Mouse (Mus musculus): ENCODE results near the gene Babam1. TPM values are rescaled to one million over a fixed set of nuclear protein-coding genes. Genes with fewer than 3 reads are reported as not detected.
"Not testable (repeated sequence)": the region's sequence is repeated elsewhere in the genome, so short reads cannot be mapped to it uniquely, and the experiment has no call there.

Babam1 gene
- total and polyA plus RNA-seq, 3 experiments: 106 to 164 (median 119) TPM

- DNase-seq: peak; percentile 68
These were observed 9.7 kb downstream of the Babam1 start for GRCm38 (mm10) chr8:71406099-71407015.

- no peak for DNase-seq
These were observed 10.8 kb downstream of the Babam1 start for GRCm38 (mm10) chr8:71407441-71407840.

DNA sequence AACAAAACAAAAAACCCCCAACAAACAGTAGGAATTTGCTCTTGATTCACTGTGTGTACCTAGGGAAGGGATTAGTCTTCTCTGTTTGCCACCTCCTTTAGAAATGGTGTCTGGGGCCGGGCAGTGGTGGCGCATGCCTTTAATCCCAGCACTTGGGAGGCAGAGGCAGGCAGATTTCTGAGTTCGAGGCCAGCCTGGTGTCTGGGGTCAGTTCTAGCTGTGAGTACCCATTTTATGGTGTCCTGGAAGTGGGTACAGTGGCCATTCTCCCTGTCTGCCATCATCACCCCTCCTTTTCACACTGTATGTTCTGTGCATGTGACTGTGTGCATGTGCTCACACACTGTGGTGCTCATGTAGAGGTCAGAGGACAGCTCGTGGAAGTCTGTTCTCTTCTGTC is 11.6 kb downstream of the Babam1 start:
- no peak for DNase-seq

- DNase-seq: no peak
These were observed 15.0 kb downstream of the Babam1 start for GRCm38 (mm10) chr8:71411535-71412273.

DNA sequence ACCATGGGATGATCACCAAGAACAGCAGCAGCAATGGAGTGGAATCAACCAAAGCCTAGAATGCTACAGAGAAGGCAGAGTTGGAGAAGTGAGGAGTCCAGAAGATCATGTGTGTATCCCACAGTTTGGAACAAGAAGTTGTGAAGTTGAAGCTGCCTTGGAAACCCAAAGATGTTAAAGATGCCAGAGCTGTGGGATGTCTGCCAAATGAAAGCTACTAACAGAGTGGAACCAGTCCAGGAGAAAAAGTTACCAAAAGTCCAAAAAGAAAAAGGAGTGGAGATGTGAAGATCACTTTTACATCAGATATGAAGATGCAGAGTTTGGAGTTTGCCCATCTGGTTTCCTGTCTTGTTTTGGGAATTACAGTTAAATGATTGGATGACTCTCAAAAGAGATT is 25.5 kb downstream of the Babam1 start:
- no peak for DNase-seq

GRCm38 (mm10) chr8:71432935-71433334 is 36.3 kb downstream of the Babam1 start:
- not testable (repeated sequence) for DNase-seq

DNA sequence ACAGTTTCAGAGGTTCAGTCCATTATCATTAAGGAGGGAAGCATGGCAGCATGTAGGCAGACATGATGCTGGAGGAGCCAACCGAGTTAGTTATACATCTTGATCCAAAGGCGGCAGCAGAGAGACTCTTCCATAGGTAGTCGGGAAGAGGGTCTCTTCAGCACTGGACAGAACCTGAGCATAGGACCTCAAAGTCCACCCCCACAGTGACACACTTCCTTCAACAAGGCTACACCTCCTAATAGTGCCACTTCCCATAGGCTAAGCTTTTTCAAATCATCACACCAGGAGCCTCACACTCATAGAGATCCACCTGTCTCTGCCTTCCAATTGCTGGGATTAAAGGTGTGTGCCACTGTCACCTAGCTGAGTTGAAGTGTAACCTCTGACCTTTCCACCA is 40.4 kb downstream of the Babam1 start:
- DNase-seq: no peak

DNA sequence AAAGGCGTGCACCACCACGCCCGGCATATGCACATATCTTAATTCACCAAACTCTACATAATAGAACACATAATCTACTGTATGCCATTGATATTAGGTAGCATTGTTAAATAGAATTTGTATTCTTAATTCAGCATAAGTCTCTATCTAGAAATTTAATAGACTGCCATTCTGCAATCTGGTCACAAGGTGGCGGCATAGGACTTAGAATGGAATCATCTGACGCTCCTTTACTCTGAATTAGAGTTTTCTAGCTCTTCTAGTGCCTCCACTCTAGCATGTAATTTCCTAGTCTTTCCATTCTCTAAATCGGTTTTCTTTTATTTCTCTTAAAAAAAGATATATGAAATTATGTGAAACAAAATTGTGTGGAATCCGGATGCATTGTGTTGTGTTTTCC is 44.7 kb downstream of the Babam1 start:
- DNase-seq: peak; percentile 49

GRCm38 (mm10) chr8:71445096-71445495 is 48.4 kb downstream of the Babam1 start:
- DNase-seq: no peak

DNA sequence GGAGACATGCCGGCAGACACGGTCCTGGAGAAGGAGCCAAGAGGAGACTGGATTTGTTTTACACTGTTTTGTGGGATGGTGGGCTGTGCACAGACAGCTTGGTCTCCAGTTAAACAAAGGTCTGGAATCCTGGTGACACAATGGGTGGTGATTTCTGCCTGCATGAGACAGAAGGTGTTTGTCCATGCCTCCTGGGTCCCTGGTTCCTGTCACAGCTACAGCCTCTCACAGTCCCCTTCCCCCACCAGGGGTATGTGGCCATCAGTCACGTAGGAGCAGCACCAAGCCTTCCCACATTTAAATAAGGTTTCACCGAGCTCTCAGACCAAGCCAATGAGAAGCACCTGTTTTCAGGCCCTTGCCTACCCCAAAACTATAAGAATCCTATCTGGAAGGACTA is 54.7 kb downstream of the Babam1 start:
- DNase-seq: no peak

GRCm38 (mm10) chr8:71451777-71452176 is 55.1 kb downstream of the Babam1 start:
- DNase-seq: no peak

- no peak for DNase-seq
These were observed 56.0 kb downstream of the Babam1 start for GRCm38 (mm10) chr8:71452669-71453068.

Other genes starting within 250 kb of the Babam1 start
- 10 to 100 TPM; 32.6 to 34.1 TPM for gene Myo9b, start 124.1 kb upstream of the Babam1 start, total RNA-seq (2021)
- 19.2 and 24.3 TPM in 2 replicates for gene Myo9b, start 124.1 kb upstream of the Babam1 start, polyA plus RNA-seq (2012; rRNA removed)
- gene Haus8, start 123.9 kb upstream of the Babam1 start, total RNA-seq (2021): 10 to 100 TPM; 12.7 to 19.5 TPM
- gene Haus8, start 123.9 kb upstream of the Babam1 start, polyA plus RNA-seq (2012; rRNA removed): 3.7 and 4.7 TPM in 2 replicates
- 100 to 1,000 TPM; 167 to 218 TPM for gene Use1, start 30.0 kb upstream of the Babam1 start, total RNA-seq (2021)
- gene Use1, start 30.0 kb upstream of the Babam1 start, polyA plus RNA-seq (2012; rRNA removed): 69.3 and 79.6 TPM in 2 replicates
- gene Ocel1, start 25.6 kb upstream of the Babam1 start, total RNA-seq (2021): 10 to 100 TPM; 16.5 to 17.8 TPM
- 32.1 and 36.1 TPM in 2 replicates for gene Ocel1, start 25.6 kb upstream of the Babam1 start, polyA plus RNA-seq (2012; rRNA removed)
- gene Nr2f6, start 14.9 kb upstream of the Babam1 start, total RNA-seq (2021): 10 to 100 TPM; 49.7 to 71.5 TPM
- 335 and 389 TPM in 2 replicates for gene Nr2f6, start 14.9 kb upstream of the Babam1 start, polyA plus RNA-seq (2012; rRNA removed)
- 10 to 100 TPM; 11.9 to 16.8 TPM for gene Ushbp1, start 1.1 kb upstream of the Babam1 start, total RNA-seq (2021)
- gene Ushbp1, start 1.1 kb upstream of the Babam1 start, polyA plus RNA-seq (2012; rRNA removed): 40.1 and 58.8 TPM in 2 replicates
- under 1 TPM; 0.48 to 0.58 TPM for gene Ankle1, start 9.1 kb downstream of the Babam1 start, total RNA-seq (2021)
- 3.4 and 4.2 TPM in 2 replicates for gene Ankle1, start 9.1 kb downstream of the Babam1 start, polyA plus RNA-seq (2012; rRNA removed)
- gene Abhd8, start 66.8 kb downstream of the Babam1 start, total RNA-seq (2021): 10 to 100 TPM; 52.1 to 64.4 TPM
- 220 and 223 TPM in 2 replicates for gene Abhd8, start 66.8 kb downstream of the Babam1 start, polyA plus RNA-seq (2012; rRNA removed)
- 100 to 1,000 TPM; 130 to 133 TPM for gene Mrpl34, start 68.1 kb downstream of the Babam1 start, total RNA-seq (2021)
- 230 and 261 TPM in 2 replicates for gene Mrpl34, start 68.1 kb downstream of the Babam1 start, polyA plus RNA-seq (2012; rRNA removed)
- gene Dda1, start 72.3 kb downstream of the Babam1 start, total RNA-seq (2021): 10 to 100 TPM; 54.7 to 76.7 TPM
- 129 and 149 TPM in 2 replicates for gene Dda1, start 72.3 kb downstream of the Babam1 start, polyA plus RNA-seq (2012; rRNA removed)
- 10 to 100 TPM in 1 of 2 experiments, 1 to 10 TPM in 1; 9.9 to 16.4 TPM for gene Ano8, start 89.1 kb downstream of the Babam1 start, total RNA-seq (2021)
- gene Ano8, start 89.1 kb downstream of the Babam1 start, polyA plus RNA-seq (2012; rRNA removed): 44.9 and 54.6 TPM in 2 replicates
- gene Gtpbp3, start 91.2 kb downstream of the Babam1 start, total RNA-seq (2021): 10 to 100 TPM; 15.6 to 26.7 TPM
- 58.3 and 77.4 TPM in 2 replicates for gene Gtpbp3, start 91.2 kb downstream of the Babam1 start, polyA plus RNA-seq (2012; rRNA removed)
- 100 to 1,000 TPM; 198 to 219 TPM for gene Plvap, start 114.9 kb downstream of the Babam1 start, total RNA-seq (2021)
- 559 and 580 TPM in 2 replicates for gene Plvap, start 114.9 kb downstream of the Babam1 start, polyA plus RNA-seq (2012; rRNA removed)
- gene Ccdc194, start 128.8 kb downstream of the Babam1 start, total RNA-seq (2021): not detected
- gene Ccdc194, start 128.8 kb downstream of the Babam1 start, polyA plus RNA-seq (2012; rRNA removed): not detected in 2 replicates
- gene Bst2, start 140.6 kb downstream of the Babam1 start, total RNA-seq (2021): 10 to 100 TPM; 63.1 to 98.6 TPM
- 457 and 528 TPM in 2 replicates for gene Bst2, start 140.6 kb downstream of the Babam1 start, polyA plus RNA-seq (2012; rRNA removed)
- 10 to 100 TPM; 64.7 to 74.4 TPM for gene Mvb12a, start 146.1 kb downstream of the Babam1 start, total RNA-seq (2021)
- gene Mvb12a, start 146.1 kb downstream of the Babam1 start, polyA plus RNA-seq (2012; rRNA removed): 230 and 237 TPM in 2 replicates
- 1 to 10 TPM; 4.1 to 6.8 TPM for gene Tmem221, start 162.0 kb downstream of the Babam1 start, total RNA-seq (2021)
- gene Tmem221, start 162.0 kb downstream of the Babam1 start, polyA plus RNA-seq (2012; rRNA removed): 31.6 and 35.2 TPM in 2 replicates
- 1 to 10 TPM; 1.2 to 1.6 TPM for gene Nxnl1, start 169.7 kb downstream of the Babam1 start, total RNA-seq (2021)
- gene Nxnl1, start 169.7 kb downstream of the Babam1 start, polyA plus RNA-seq (2012; rRNA removed): 0.26 and 0.54 TPM in 2 replicates
- 100 to 1,000 TPM; 195 to 212 TPM for gene Slc27a1, start 172.0 kb downstream of the Babam1 start, total RNA-seq (2021)
- gene Slc27a1, start 172.0 kb downstream of the Babam1 start, polyA plus RNA-seq (2012; rRNA removed): 479 and 725 TPM in 2 replicates
- 100 to 1,000 TPM; 125 to 142 TPM for gene Pgls, start 195.3 kb downstream of the Babam1 start, total RNA-seq (2021)
- gene Pgls, start 195.3 kb downstream of the Babam1 start, polyA plus RNA-seq (2012; rRNA removed): 675 and 694 TPM in 2 replicates
- 1 to 10 TPM; 2.1 to 2.5 TPM for gene Fam129c, start 200.8 kb downstream of the Babam1 start, total RNA-seq (2021)
- 2.0 and 2.5 TPM in 2 replicates for gene Fam129c, start 200.8 kb downstream of the Babam1 start, polyA plus RNA-seq (2012; rRNA removed)
- 10 to 100 TPM; 53.3 to 60.8 TPM for gene Colgalt1, start 214.1 kb downstream of the Babam1 start, total RNA-seq (2021)
- gene Colgalt1, start 214.1 kb downstream of the Babam1 start, polyA plus RNA-seq (2012; rRNA removed): 201 and 217 TPM in 2 replicates